Mouse (Mus musculus) limb, embryonic 14.5 days (tissue): ENCODE measurements at regions not wholly inside any gene's neighbourhood (a gene's known extent, or its start where the extent isn't known, plus 50 kb on each side); places are given as distances from the start of the nearest gene placed in this dataset.

Source experiments
- ATAC-seq: fragments of 200-750 bp; cut with Nextera tagmentation; 2 replicates; pipeline ENCODE4 v1.8.0; 2017; ENCODE audit warnings: low read depth, moderate number of reproducible peaks, moderate TSS enrichment; ENCODE audit not compliant: low FRiP score
- DNase-seq: peaks from one replicate; pipeline ENCODE4 v3.0.0-alpha.2; 2015; ENCODE audit warnings: low spot score
- H3K27ac ChIP-seq: fragments of 300-500 bp; sonication (generic); replicated peaks from 2 replicates; pipeline ENCODE4 v1.5.1; 2014; ENCODE audit warnings: low read depth, mild to moderate bottlenecking, low read length, moderate library complexity, mixed read lengths
- H3K27me3 ChIP-seq: fragments of 300-500 bp; sonication (generic); 2 replicates; pipeline ENCODE4 v1.6.1; 2014; ENCODE audit warnings: low read length, mixed read lengths; ENCODE audit not compliant: control insufficient read depth, insufficient read depth
- H3K36me3 ChIP-seq: fragments of 300-500 bp; sonication (generic); 2 replicates; pipeline ENCODE4 v1.6.1; 2014; ENCODE audit warnings: mild to moderate bottlenecking, low read length, moderate library complexity, mixed read lengths; ENCODE audit not compliant: control insufficient read depth, insufficient read depth
- H3K4me1 ChIP-seq: fragments of 300-500 bp; sonication (generic); 2 replicates; pipeline ENCODE4 v1.6.1; 2014; ENCODE audit warnings: antibody characterized with exemption, low read length, mixed read lengths; ENCODE audit not compliant: control insufficient read depth, insufficient read depth
- H3K4me2 ChIP-seq: fragments of 300-500 bp; sonication (generic); replicated peaks from 2 replicates; pipeline ENCODE4 v1.6.1; 2014; ENCODE audit warnings: low read depth, mild to moderate bottlenecking, low read length, moderate library complexity; ENCODE audit not compliant: severe bottlenecking
- H3K4me3 ChIP-seq: fragments of 300-500 bp; sonication (generic); replicated peaks from 2 replicates; pipeline ENCODE4 v1.5.1; 2014; ENCODE audit warnings: low read length
- H3K9ac ChIP-seq: fragments of 300-500 bp; sonication (generic); 2 replicates; pipeline ENCODE4 v1.6.1; 2014; ENCODE audit warnings: mild to moderate bottlenecking, low read depth, low read length, moderate library complexity; ENCODE audit not compliant: severe bottlenecking
- H3K9me3 ChIP-seq: fragments of 300-500 bp; sonication (generic); 2 replicates; pipeline ENCODE4 v1.6.1; 2016; ENCODE audit warnings: low read length; ENCODE audit not compliant: control insufficient read depth
- POLR2A ChIP-seq: fragments of 200-500 bp; IDR thresholded peaks from 2 replicates; pipeline ENCODE4 v1.8.0; 2012; ENCODE audit warnings: inconsistent platforms, mild to moderate bottlenecking, moderate library complexity, borderline replicate concordance; ENCODE audit not compliant: insufficient read depth, insufficient read length; ENCODE audit errors: extremely low read depth
- WGBS: fragments of 180-500 bp; shearing (Covaris S2); extraction: QIAGEN DNeasy Blood & Tissue Kit; methylation state at CpG from one replicate; pipeline ENCODE4 v1.1.7; 2014; 5-methylcytosine and 5-hydroxymethylcytosine counted together

DNA sequence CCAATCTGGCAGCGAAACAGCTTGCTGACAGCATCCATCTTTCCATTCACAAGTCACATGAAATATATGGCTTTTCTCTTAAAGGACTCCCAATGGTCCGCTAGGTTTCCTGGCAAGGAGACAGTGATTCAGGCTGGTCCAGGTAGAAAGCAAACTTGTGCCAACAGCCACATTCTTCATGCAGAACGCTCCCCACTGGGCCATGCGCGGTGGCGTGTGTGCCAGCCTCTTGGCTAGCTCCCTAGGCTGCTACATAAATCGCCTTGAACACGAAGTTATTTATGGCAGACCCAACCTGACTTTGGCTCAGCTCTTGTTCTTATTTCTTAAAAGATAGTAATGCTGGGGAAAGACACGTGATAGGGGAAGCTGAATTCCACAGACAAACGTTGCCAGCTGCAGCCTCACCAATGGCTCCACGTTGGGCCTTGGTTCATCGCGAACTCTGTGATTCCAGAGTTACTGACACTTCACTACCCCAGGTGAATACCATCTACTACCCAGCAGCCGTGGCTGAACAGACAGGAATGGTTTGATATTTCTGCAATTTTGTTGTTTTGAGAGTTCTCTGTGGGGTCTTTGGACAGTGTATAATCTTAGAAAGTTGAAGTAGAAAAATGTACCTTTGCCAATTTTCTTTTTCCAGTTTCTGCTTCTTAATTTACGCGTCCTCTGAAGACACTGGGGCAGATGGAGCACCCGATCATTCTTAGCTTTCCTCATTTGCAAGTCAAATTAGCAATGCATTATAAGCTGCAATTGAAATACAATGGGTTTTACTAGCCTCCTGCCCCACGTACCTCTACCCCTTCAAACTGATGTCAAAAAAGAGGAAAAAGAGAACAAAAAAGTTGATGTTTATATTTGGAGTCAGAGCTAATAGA, 66.0 kb upstream of the Creb5 start:
- DNase-seq (peak; percentile 65), ATAC-seq (peak; percentile 50)
- no peaks in the 10 kb centered on the region for H3K9me3 ChIP-seq
- H3K9ac ChIP-seq = no peak overlapping the region
- no peak overlapping the region; the same call in 1 of the 2 replicates for H3K27ac ChIP-seq
- WGBS = 59% methylated on average over 18 of the region's 18 CpGs
- no peaks in the 10 kb centered on the region for H3K27me3 ChIP-seq
- H3K36me3 ChIP-seq = no peaks in the 10 kb centered on the region
- peaks cover 12% of the 10 kb centered on the region for H3K4me1 ChIP-seq
- no peak overlapping the region for H3K4me3 ChIP-seq
- no peak for TF ChIP-seq POLR2A
- no peak overlapping the region for H3K4me2 ChIP-seq

DNA sequence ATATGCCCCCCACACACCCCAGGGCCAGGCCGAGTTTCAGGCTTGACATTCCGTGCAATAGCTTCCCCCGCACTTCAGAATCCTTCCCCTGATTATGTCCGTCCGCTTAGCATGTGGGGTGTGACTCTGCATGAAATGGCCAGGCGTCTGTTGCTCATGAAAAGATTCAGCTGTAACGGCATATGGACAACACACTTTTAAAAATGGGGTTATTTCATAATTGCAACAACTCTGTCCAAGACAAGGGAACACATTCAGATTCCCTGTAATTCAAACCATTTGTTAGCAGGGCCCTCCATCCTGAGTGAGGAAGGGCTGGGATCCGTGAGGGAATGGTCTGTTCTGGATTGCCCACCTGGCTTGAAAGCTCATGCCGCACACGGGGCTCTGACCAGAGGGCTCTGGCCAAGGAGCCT, 68.2 kb upstream of the Creb5 start:
- WGBS = 39% methylated on average over 10 of the region's 10 CpGs
- H3K27me3 ChIP-seq = no peaks in the 10 kb centered on the region
- no peak for TF ChIP-seq POLR2A
- peak overlapping the region; percentile 39 for H3K27ac ChIP-seq
- H3K4me2 ChIP-seq = no peak overlapping the region
- peak; percentile 44 for ATAC-seq
- peak; percentile 39 for DNase-seq
- H3K36me3 ChIP-seq = no peaks in the 10 kb centered on the region
- peaks cover 12% of the 10 kb centered on the region for H3K4me1 ChIP-seq
- H3K9me3 ChIP-seq = no peaks in the 10 kb centered on the region
- H3K9ac ChIP-seq = no peak overlapping the region
- no peak overlapping the region for H3K4me3 ChIP-seq

DNA sequence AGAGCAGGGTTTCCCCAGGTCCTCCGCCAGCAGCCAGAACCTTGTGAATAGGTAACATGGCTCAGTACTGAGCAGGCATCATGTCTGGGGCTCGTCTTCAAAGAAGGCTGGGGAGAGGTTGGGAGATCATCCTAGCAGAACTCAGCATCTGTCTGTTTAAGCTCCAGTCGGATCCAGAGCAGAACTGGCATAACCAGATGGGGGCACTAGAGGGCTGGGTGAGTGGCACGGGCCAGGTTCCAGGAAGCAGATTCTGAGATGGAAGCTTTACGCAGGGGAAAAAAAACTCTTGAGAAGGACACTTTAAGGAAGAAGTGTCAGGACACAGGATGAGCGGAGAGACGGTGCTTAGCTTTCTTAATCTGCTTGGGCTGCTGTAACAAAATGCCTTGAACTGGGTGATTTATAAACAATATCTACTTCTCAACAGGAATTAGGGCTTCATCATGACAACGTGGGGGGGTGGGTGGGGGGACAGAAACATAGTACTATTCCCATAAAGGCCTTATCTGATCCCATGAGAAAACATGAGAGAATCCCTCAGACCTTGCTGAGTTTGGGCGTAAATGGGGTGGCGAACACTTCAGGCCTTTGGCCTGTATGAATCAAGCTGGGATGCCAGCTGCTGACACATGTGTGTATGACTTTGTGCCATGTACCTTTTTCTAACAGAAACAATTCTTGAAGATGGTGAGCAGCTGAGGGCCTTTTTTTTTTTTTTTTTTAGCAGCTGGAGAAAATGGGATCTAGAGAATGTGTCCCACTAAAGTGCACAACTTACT, 69.6 kb upstream of the Creb5 start:
- no peak overlapping the region for H3K9ac ChIP-seq
- TF ChIP-seq POLR2A = no peak
- 57% methylated on average over 10 of the region's 10 CpGs for WGBS
- DNase-seq (no peak), ATAC-seq (no peak)
- peaks cover 12% of the 10 kb centered on the region for H3K4me1 ChIP-seq
- no peak overlapping the region for H3K4me2 ChIP-seq
- H3K9me3 ChIP-seq = no peaks in the 10 kb centered on the region
- H3K27ac ChIP-seq = no peak overlapping the region
- H3K36me3 ChIP-seq = no peaks in the 10 kb centered on the region
- H3K27me3 ChIP-seq = no peaks in the 10 kb centered on the region
- no peak overlapping the region for H3K4me3 ChIP-seq

DNA sequence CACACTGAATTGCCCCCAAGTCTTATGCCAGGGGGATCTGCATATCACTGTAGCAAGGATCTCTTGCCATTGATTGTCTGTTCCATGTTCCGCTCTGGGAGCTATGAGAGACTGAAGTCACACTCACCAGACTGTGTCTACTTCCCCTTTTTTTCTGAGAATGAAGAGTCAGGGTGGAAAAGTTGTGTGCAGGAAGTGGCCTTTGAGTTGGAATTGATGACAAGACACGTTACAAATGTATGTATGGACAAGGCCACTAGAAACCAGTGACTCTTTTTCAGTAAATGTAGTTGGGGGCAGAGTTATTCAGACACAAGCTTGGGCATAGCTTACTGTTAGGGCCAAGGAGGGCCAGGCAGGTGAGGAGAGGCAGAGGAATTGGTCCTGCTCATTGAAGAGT, 70.4 kb upstream of the Creb5 start:
- Histone ChIP-seq H3K9me3 (no peaks in the 10 kb centered on the region), H3K36me3 (no peaks in the 10 kb centered on the region), H3K4me1 (peaks cover 19% of the 10 kb centered on the region), H3K9ac (no peak overlapping the region), H3K27ac (no peak overlapping the region), H3K4me3 (no peak overlapping the region), H3K27me3 (no peaks in the 10 kb centered on the region), H3K4me2 (no peak overlapping the region)
- no peak for DNase-seq
- no peak for TF ChIP-seq POLR2A
- ATAC-seq = no peak
- WGBS = 90% methylated on average over 2 of the region's 2 CpGs

DNA sequence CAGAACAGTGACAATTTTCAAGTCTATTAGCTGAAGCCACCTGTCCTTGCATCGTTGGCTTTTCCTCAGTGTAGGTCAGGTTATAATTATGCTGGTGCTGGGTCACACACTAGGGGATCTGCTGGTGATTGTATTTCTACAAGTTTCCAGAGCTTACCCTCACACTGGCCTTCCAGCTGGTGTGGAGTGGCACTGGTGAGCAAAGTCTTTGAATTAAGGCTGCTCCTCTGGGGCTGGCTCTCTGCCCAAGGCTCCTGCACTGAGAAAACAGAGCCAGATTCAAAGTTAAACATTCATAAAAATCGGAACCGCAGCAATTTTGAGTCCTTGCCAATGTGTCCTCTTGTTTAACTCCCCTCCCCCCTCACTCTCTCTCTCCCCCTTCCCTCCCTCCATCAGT, 75.7 kb upstream of the Creb5 start:
- Histone ChIP-seq H3K4me1 (peaks cover 28% of the 10 kb centered on the region), H3K4me3 (no peak overlapping the region), H3K9me3 (no peaks in the 10 kb centered on the region), H3K9ac (no peak overlapping the region), H3K27ac (peak overlapping the region; percentile 74; the same call in 1 of the 2 replicates), H3K36me3 (no peaks in the 10 kb centered on the region), H3K4me2 (no peak overlapping the region), H3K27me3 (no peaks in the 10 kb centered on the region)
- ATAC-seq (peak; percentile 50), DNase-seq (peak; percentile 93)
- TF ChIP-seq POLR2A = no peak
- 21% methylated on average over 3 of the region's 3 CpGs for WGBS
